Mouse (Mus musculus): ENCODE data around the gene Eno3.

GRCm38 (mm10) chr11:70653345-70654197, 3.4 kb upstream of the Eno3 start:
- no peak for TF ChIP-seq GATA1 (IDR thresholded peaks at IDR 0.05; ENCODE audit: low read length)
- no peak for TF ChIP-seq TAL1 (IDR thresholded peaks at IDR 0.05; ENCODE audit: low read length)

Measured in erythroblast, embryonic 14.5 days (primary cell).